Mouse (Mus musculus) skeletal muscle tissue, postnatal 0 days (tissue): ENCODE results near the gene Tas2r137. TPM values are rescaled to one million over a fixed set of nuclear protein-coding genes. Genes with fewer than 3 reads are reported as not detected.

Experiments
- polyA plus RNA-seq: library from polyadenylated mRNA; unstranded; fragments of >200 nt; fragmentation: Nextera tagmentation; extraction: Ambion mirVana; gene quantifications from 2 replicates; pipeline ENCODE4 v1.2.1, GENCODE M21; 2015

Tas2r137 gene
- polyA plus RNA-seq = not detected in 2 replicates

DNA sequence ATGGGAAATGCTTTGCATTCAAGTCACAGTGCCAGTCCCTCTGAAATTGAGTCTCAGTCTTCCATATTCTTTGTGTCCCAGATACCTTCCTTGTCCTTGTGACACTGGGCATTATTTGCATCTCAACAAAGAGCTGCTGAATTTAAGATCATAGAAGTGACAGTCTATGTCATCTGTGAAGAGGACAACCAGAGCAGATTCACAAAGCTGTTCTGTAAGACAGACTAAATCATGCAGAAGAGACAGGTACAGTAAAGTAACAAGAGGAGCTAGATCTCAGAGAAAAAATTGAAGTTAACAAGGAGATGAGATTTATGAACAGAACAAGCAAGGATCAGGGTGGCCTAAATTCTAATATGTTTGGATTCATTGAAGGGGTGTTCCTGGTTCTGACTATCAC is at the start of gene Tas2r137:
Gene Tas2r137, plus strand, starts transcription at position 301 of the 400 bp plus-strand sequence.

DNA sequence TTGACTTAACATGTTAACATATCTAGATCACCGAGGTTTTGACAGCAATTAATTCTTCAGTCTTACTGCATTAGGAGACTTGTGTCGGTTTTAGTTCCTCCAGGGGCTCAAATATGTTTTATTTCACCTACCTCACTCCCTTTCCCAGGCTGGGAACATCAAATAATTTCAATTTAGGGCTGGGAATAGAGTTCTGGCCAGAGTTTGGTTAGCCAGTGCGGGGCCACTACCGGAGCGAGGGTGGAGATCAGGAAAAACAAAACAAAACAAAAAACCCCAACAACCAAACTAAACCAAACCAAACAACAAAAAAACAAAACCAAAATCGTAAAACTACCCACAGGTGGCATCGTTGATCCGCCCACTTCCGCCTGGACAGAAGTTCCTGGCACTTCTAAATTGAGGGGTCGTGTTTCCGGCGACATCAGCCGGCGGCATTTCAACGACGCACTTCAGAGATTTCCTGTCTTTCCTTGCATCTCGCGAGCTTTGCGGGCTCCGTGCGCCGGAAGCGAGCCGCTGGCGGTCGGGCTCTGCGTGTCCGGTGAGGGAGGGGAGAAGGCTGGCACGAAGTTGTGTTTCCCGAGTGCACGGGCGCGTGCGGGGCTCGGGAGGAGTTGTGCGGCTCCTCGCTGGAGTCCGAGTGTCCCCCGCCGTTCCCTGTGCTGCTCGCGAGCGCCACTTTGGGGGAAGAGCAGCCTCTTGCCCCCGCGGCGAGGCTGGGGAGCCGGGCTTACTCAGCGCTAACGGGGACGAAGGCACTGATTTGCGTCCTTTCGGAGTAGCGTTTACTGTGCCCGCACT is 19.9 kb upstream of the Tas2r137 start, which contains the start of gene Ssbp1:
Gene Ssbp1, plus strand, starts transcription at position 437 of the 804 bp plus-strand sequence.

DNA sequence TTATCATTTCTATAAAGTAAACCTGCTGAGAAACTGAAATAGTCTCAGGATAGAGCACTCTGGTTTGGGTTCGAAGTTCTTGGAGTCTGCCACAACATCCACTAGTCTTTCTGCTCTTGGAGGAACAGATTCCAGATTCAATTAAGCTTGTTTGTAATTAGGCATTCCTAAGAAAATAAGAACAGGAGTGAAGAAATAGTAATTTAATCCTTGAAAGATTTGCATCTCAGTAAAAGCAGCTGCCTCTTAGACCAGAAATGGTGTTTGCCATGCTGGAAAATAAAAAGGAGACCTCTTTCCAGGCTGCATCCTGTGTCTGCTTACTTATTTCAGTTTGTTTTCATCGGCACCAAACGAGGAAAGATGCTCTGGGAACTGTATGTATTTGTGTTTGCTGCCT is 2.2 kb downstream of the Tas2r137 start, which contains the start of gene Tas2r108:
Gene Tas2r108, plus strand, starts transcription at position 301 of the 400 bp plus-strand sequence.

DNA sequence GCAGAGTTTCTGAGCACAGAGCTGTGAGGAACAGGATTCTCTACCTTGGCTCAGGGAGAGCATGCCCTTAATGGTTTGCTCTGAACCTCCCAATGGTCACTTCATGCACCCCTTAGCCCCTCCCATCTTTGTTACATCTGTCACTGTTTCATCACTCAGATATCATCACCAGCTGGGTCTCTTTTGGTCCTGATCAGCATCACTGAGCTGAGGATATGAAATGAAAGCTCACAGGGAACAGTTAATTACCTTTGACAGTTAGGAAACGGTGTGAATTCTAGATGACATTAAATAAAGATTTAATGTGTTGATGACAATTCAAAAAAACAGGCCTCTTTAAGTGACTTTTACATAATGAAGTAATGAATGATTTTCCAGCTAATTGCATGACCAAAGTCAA is 28.4 kb downstream of the Tas2r137 start, which contains the start of gene Prss37:
Gene Prss37, minus strand, starts transcription at position 101 of the 400 bp plus-strand sequence.

Other genes starting within 250 kb of the Tas2r137 start
- 16.7 and 18.8 TPM in 2 replicates for gene Agk, start 166.1 kb upstream of the Tas2r137 start, polyA plus RNA-seq
- gene E330009J07Rik, start 55.1 kb upstream of the Tas2r137 start, polyA plus RNA-seq = 1.4 and 1.6 TPM in 2 replicates
- not detected in 2 replicates for gene Wee2, start 52.1 kb upstream of the Tas2r137 start, polyA plus RNA-seq
- 97.5 TPM in 2 replicates for gene Ssbp1, start 19.9 kb upstream of the Tas2r137 start, polyA plus RNA-seq
- not detected in 2 replicates for gene Tas2r108, start 2.3 kb downstream of the Tas2r137 start, polyA plus RNA-seq
- not detected in 2 replicates for gene Prss37, start 28.3 kb downstream of the Tas2r137 start, polyA plus RNA-seq
- not detected in 2 replicates for gene Olfr461, start 63.8 kb downstream of the Tas2r137 start, polyA plus RNA-seq
- gene Olfr460, start 78.3 kb downstream of the Tas2r137 start, polyA plus RNA-seq = not detected in 2 replicates
- 0.64 and 1.7 TPM in 2 replicates for gene Clec5a, start 94.6 kb downstream of the Tas2r137 start, polyA plus RNA-seq
- gene Tas2r138, start 122.1 kb downstream of the Tas2r137 start, polyA plus RNA-seq = not detected in 2 replicates
- gene Mgam, start 137.6 kb downstream of the Tas2r137 start, polyA plus RNA-seq = 0.19 and 0.21 TPM in 2 replicates